ENCODE assay signal across 8 mouse cellular contexts in genomic region chr4:81178782-81179135, GRCm38 (mm10).
DNase-seq lines count a peak whose midpoint lies in the region; ATAC-seq lines count a peak whose summit lies in the region.

No protein-coding gene starts in this region.

- peak overlapping the region; percentile 22; the same call in 1 of the 2 replicates for H3K9ac ChIP-seq in lung, embryonic 16.5 days (ENCODE audit: low read length)

- H3K36me3 ChIP-seq in hindbrain, embryonic 10.5 days, result no peaks in the 10 kb centered on the region
- H3K36me3 ChIP-seq in lung, embryonic 16.5 days (ENCODE audit: control insufficient read depth, insufficient read depth, low read length), result no peaks in the 10 kb centered on the region

- peak; percentile 89 for ATAC-seq in lung, embryonic 16.5 days (ENCODE audit: low read depth)

- H3K4me2 ChIP-seq in lung, embryonic 16.5 days (ENCODE audit: low read depth, low read length), result peak overlapping the region; percentile 19

- under 1% methylated on average over 12 of the region's 12 CpGs for WGBS in hindbrain, embryonic 10.5 days
- 0% methylated on average over 12 of the region's 12 CpGs for WGBS in lung, embryonic 16.5 days

- 0 out of 2 replicates have a peak overlapping the region, but pooled peaks have one; percentile 47 for H3K27ac ChIP-seq in hindbrain, embryonic 10.5 days
- H3K27ac ChIP-seq in lung, embryonic 16.5 days (ENCODE audit: low read length), result peak overlapping the region; percentile 61

- H3K4me1 ChIP-seq in hindbrain, embryonic 10.5 days (replicated peaks), result peaks cover 5% of the 10 kb centered on the region; the same call in 1 of the 2 replicates
- H3K4me1 ChIP-seq in lung, embryonic 16.5 days (replicated peaks; ENCODE audit: control insufficient read depth, insufficient read depth, low read length), result peaks cover 6% of the 10 kb centered on the region; the same call in 1 of the 2 replicates

- peak; percentile 78 for DNase-seq in Muller cell, postnatal 12 days (ENCODE audit: inconsistent ontology term)
- peak; percentile 78 for DNase-seq in cerebellum, adult 8-10 months
- DNase-seq in frontal cortex, adult 2 months (ENCODE audit: extremely low spot score in 1 of 2, low spot score in 1 of 2), result peak; percentile 58 to 95
- DNase-seq in hindbrain, embryonic 10.5 days (ENCODE audit: low spot score), result peak; percentile 86
- DNase-seq in layer of hippocampus, adult 9-10 months (ENCODE audit: low spot score), result peak; percentile 71
- peak; percentile 92 for DNase-seq in retina, embryonic 14.5 days (ENCODE audit: low spot score)
- peak; percentile 75 for DNase-seq in urinary bladder, adult 2 months (ENCODE audit: low spot score)

- no peaks in the 10 kb centered on the region for H3K9me3 ChIP-seq in hindbrain, embryonic 10.5 days
- H3K9me3 ChIP-seq in lung, embryonic 16.5 days (ENCODE audit: control insufficient read depth, low read length), result no peaks in the 10 kb centered on the region

- H3K4me3 ChIP-seq in hindbrain, embryonic 10.5 days, result no peak overlapping the region
- H3K4me3 ChIP-seq in lung, embryonic 16.5 days (ENCODE audit: low read length), result no peak overlapping the region

- H3K27me3 ChIP-seq in hindbrain, embryonic 10.5 days (ENCODE audit: insufficient read depth, poor library complexity, severe bottlenecking), result no peaks in the 10 kb centered on the region
- no peaks in the 10 kb centered on the region for H3K27me3 ChIP-seq in lung, embryonic 16.5 days (ENCODE audit: control insufficient read depth, insufficient read depth, low read depth, low read length)
